Mouse (Mus musculus) neural tube, embryonic 13.5 days (tissue): ENCODE measurements around the gene Alkbh7. TPM values are rescaled to one million over a fixed set of nuclear protein-coding genes. Genes with fewer than 3 reads are reported as not detected.

ENCODE experiments used
- polyA plus RNA-seq: library from polyadenylated mRNA; unstranded; fragments of >200 nt; fragmentation: Nextera tagmentation; extraction: Ambion mirVana; gene quantifications from 2 replicates; pipeline ENCODE4 v1.2.1, GENCODE M21; 2015

Alkbh7 gene
- polyA plus RNA-seq, 1 experiment from 2014 or later: 45.9 TPM

Other genes starting within 250 kb of the Alkbh7 start
- gene Nrtn, start 239.8 kb upstream of the Alkbh7 start, polyA plus RNA-seq: 1.1 and 1.7 TPM in 2 replicates
- 61.5 and 64.6 TPM in 2 replicates for gene Dus3l, start 232.6 kb upstream of the Alkbh7 start, polyA plus RNA-seq
- gene Prr22, start 227.1 kb upstream of the Alkbh7 start, polyA plus RNA-seq: 0.95 and 1.1 TPM in 2 replicates
- gene Rfx2, start 166.3 kb upstream of the Alkbh7 start, polyA plus RNA-seq: 4.6 and 5.2 TPM in 2 replicates
- gene Acsbg2, start 122.9 kb upstream of the Alkbh7 start, polyA plus RNA-seq: not detected in 2 replicates
- 0.54 and 0.60 TPM in 2 replicates for gene 1700061G19Rik, start 121.9 kb upstream of the Alkbh7 start, polyA plus RNA-seq
- 66.8 and 68.0 TPM in 2 replicates for gene Mllt1, start 61.9 kb upstream of the Alkbh7 start, polyA plus RNA-seq
- not detected in 2 replicates for gene Acer1, start 15.2 kb upstream of the Alkbh7 start, polyA plus RNA-seq
- gene Clpp, start 7.0 kb upstream of the Alkbh7 start, polyA plus RNA-seq: 152 and 161 TPM in 2 replicates
- gene Pspn, start 2.7 kb downstream of the Alkbh7 start, polyA plus RNA-seq: 0.47 TPM in 1 of 2 replicates, not detected in the other
- 72.5 and 72.9 TPM in 2 replicates for gene Gtf2f1, start 13.9 kb downstream of the Alkbh7 start, polyA plus RNA-seq
- 0.32 and 0.43 TPM in 2 replicates for gene Gm17949, start 14.1 kb downstream of the Alkbh7 start, polyA plus RNA-seq
- 33.5 and 34.2 TPM in 2 replicates for gene Khsrp, start 34.2 kb downstream of the Alkbh7 start, polyA plus RNA-seq
- gene Slc25a41, start 44.3 kb downstream of the Alkbh7 start, polyA plus RNA-seq: not detected in 2 replicates
- gene Crb3, start 61.8 kb downstream of the Alkbh7 start, polyA plus RNA-seq: 0.92 and 1.1 TPM in 2 replicates
- 29.5 and 33.3 TPM in 2 replicates for gene Slc25a23, start 62.5 kb downstream of the Alkbh7 start, polyA plus RNA-seq
- gene Dennd1c, start 81.2 kb downstream of the Alkbh7 start, polyA plus RNA-seq: 3.7 and 5.9 TPM in 2 replicates
- gene Tubb4a, start 90.4 kb downstream of the Alkbh7 start, polyA plus RNA-seq: 381 and 413 TPM in 2 replicates
- gene Tnfsf9, start 108.0 kb downstream of the Alkbh7 start, polyA plus RNA-seq: 4.2 and 6.2 TPM in 2 replicates
- gene Cd70, start 152.4 kb downstream of the Alkbh7 start, polyA plus RNA-seq: 0.56 and 0.62 TPM in 2 replicates
- not detected in 2 replicates for gene Tnfsf14, start 196.8 kb downstream of the Alkbh7 start, polyA plus RNA-seq
- 1.6 and 1.9 TPM in 2 replicates for gene C3, start 230.8 kb downstream of the Alkbh7 start, polyA plus RNA-seq